Mouse (Mus musculus) forebrain, embryonic 15.5 days (tissue): Measurements from ENCODE around the gene Olfr1157. TPM values are rescaled to one million over a fixed set of nuclear protein-coding genes. Genes with fewer than 3 reads are reported as not detected.

ENCODE experiments used
- ATAC-seq: fragments of 200-750 bp; cut with Nextera tagmentation; replicated peaks from 2 replicates; pipeline ENCODE4 v1.8.0; 2017; ENCODE audit warnings: mild to moderate bottlenecking, moderate TSS enrichment, moderate library complexity
- H3K27ac ChIP-seq: fragments of 300-500 bp; sonication (generic); replicated peaks from 2 replicates; pipeline ENCODE4 v1.5.1; 2015; ENCODE audit warnings: mild to moderate bottlenecking, inconsistent platforms
- H3K27me3 ChIP-seq: fragments of 300-500 bp; sonication (generic); 2 replicates; pipeline ENCODE4 v1.6.1; 2015; ENCODE audit warnings: inconsistent platforms
- H3K36me3 ChIP-seq: fragments of 300-500 bp; sonication (generic); 2 replicates; pipeline ENCODE4 v1.6.1; 2015; ENCODE audit warnings: mild to moderate bottlenecking, inconsistent platforms
- H3K4me1 ChIP-seq: fragments of 300-500 bp; sonication (generic); 2 replicates; pipeline ENCODE4 v1.6.1; 2015; ENCODE audit warnings: inconsistent platforms
- H3K4me2 ChIP-seq: fragments of 300-500 bp; sonication (generic); replicated peaks from 2 replicates; pipeline ENCODE4 v1.6.1; 2015; ENCODE audit warnings: mild to moderate bottlenecking, inconsistent platforms
- H3K4me3 ChIP-seq: fragments of 300-500 bp; sonication (generic); 2 replicates; pipeline ENCODE4 v1.5.1; 2015; ENCODE audit warnings: mild to moderate bottlenecking, inconsistent platforms
- H3K9ac ChIP-seq: fragments of 300-500 bp; sonication (generic); replicated peaks from 2 replicates; pipeline ENCODE4 v1.6.1; 2015; ENCODE audit warnings: mild to moderate bottlenecking, inconsistent platforms
- H3K9me3 ChIP-seq: fragments of 300-500 bp; sonication (generic); 2 replicates; pipeline ENCODE4 v1.6.1; 2016; ENCODE audit warnings: inconsistent platforms
- WGBS: fragments of 180-500 bp; shearing (Covaris S2); methylation state at CpG from one replicate; pipeline ENCODE4 v1.1.7; 2015; ENCODE audit warnings: mixed read lengths; 5-methylcytosine and 5-hydroxymethylcytosine counted together
- polyA plus RNA-seq: library from polyadenylated mRNA; unstranded; fragments of >200 nt; fragmentation: Nextera tagmentation; extraction: Ambion mirVana; gene quantifications from 2 replicates; pipeline ENCODE4 v1.2.1, GENCODE M21; 2015

Gene Olfr1157
- not detected in 2 replicates for polyA plus RNA-seq

- WGBS = 98% methylated on average over 4 of the region's 4 CpGs
- no peaks in the 10 kb centered on the region for H3K4me1 ChIP-seq
These were observed at the start of gene Olfr1157 for GRCm38 (mm10) chr2:87968199-87968598. Gene Olfr1157, minus strand, starts transcription at chr2:87968299.

GRCm38 (mm10) chr2:88007515-88008318 is 39.6 kb upstream of the Olfr1157 start, which contains the start of gene Olfr1160:
Gene Olfr1160, minus strand, starts transcription at chr2:88008268.
- Histone ChIP-seq H3K9ac (no peak within 1 kb of the TSS), H3K36me3 (no peaks in the 10 kb centered on the region), H3K4me1 (no peaks in the 10 kb centered on the region), H3K27me3 (no peaks in the 10 kb centered on the region), H3K4me2 (no peak within 1 kb of the TSS), H3K9me3 (no peaks in the 10 kb centered on the region), H3K27ac (no peak within 1 kb of the TSS), H3K4me3 (no peak within 1 kb of the TSS)
- no peak for ATAC-seq

More at GRCm38 (mm10) chr2:87968199-87968598, at the start of gene Olfr1157:
- Histone ChIP-seq H3K4me2 (no peak within 1 kb of the TSS), H3K27me3 (no peaks in the 10 kb centered on the region), H3K9ac (no peak within 1 kb of the TSS), H3K36me3 (no peaks in the 10 kb centered on the region), H3K27ac (no peak within 1 kb of the TSS), H3K9me3 (no peaks in the 10 kb centered on the region), H3K4me3 (no peak within 1 kb of the TSS)
- no peak for ATAC-seq

- no peak for ATAC-seq
- no peaks in the 10 kb centered on the region for H3K9me3 ChIP-seq
These were observed 21.7 kb upstream of the Olfr1157 start, which contains the start of gene Olfr1158 for GRCm38 (mm10) chr2:87989813-87990212. Gene Olfr1158, plus strand, starts transcription at chr2:87990113.

GRCm38 (mm10) chr2:87974563-87974962 is 6.5 kb upstream of the Olfr1157 start, which contains the start of gene Olfr74:
Gene Olfr74, minus strand, starts transcription at chr2:87974663.
- no peak within 1 kb of the TSS for H3K4me3 ChIP-seq
- H3K27ac ChIP-seq = no peak within 1 kb of the TSS
- H3K36me3 ChIP-seq = no peaks in the 10 kb centered on the region
- H3K4me1 ChIP-seq = no peaks in the 10 kb centered on the region
- WGBS = 78% methylated on average over 3 of the region's 3 CpGs
- H3K9ac ChIP-seq = no peak within 1 kb of the TSS
- no peaks in the 10 kb centered on the region for H3K27me3 ChIP-seq
- H3K4me2 ChIP-seq = no peak within 1 kb of the TSS
- ATAC-seq = no peak
- H3K9me3 ChIP-seq = no peaks in the 10 kb centered on the region

More at GRCm38 (mm10) chr2:87989813-87990212, 21.7 kb upstream of the Olfr1157 start, which contains the start of gene Olfr1158:
- no peak within 1 kb of the TSS for H3K4me2 ChIP-seq
- no peak within 1 kb of the TSS for H3K27ac ChIP-seq
- no peak within 1 kb of the TSS for H3K4me3 ChIP-seq
- no peaks in the 10 kb centered on the region for H3K27me3 ChIP-seq
- H3K36me3 ChIP-seq = no peaks in the 10 kb centered on the region
- H3K4me1 ChIP-seq = no peaks in the 10 kb centered on the region
- H3K9ac ChIP-seq = no peak within 1 kb of the TSS

GRCm38 (mm10) chr2:87953000-87953399 is 15.1 kb downstream of the Olfr1157 start, which contains the start of gene Olfr1156:
Gene Olfr1156, minus strand, starts transcription at chr2:87953100.
- no peaks in the 10 kb centered on the region for H3K36me3 ChIP-seq
- no peak within 1 kb of the TSS for H3K9ac ChIP-seq
- no peaks in the 10 kb centered on the region for H3K4me1 ChIP-seq
- no peaks in the 10 kb centered on the region for H3K9me3 ChIP-seq
- no peaks in the 10 kb centered on the region for H3K27me3 ChIP-seq
- no peak within 1 kb of the TSS for H3K27ac ChIP-seq
- ATAC-seq = no peak
- no peak within 1 kb of the TSS for H3K4me3 ChIP-seq
- no peak within 1 kb of the TSS for H3K4me2 ChIP-seq

GRCm38 (mm10) chr2:87945037-87945436 is 23.1 kb downstream of the Olfr1157 start, which contains the start of gene Olfr1155:
Gene Olfr1155, minus strand, starts transcription at chr2:87945137.
- no peak for ATAC-seq
- Histone ChIP-seq H3K27me3 (no peaks in the 10 kb centered on the region), H3K36me3 (no peaks in the 10 kb centered on the region), H3K9me3 (no peaks in the 10 kb centered on the region), H3K4me1 (no peaks in the 10 kb centered on the region), H3K9ac (no peak within 1 kb of the TSS), H3K4me2 (no peak within 1 kb of the TSS), H3K4me3 (no peak within 1 kb of the TSS), H3K27ac (no peak within 1 kb of the TSS)
- WGBS = 90% methylated on average over 1 of the region's 1 CpGs

Other genes with a start within 250 kb of the Olfr1157 start
- not detected in 2 replicates for gene Olfr1138, start 228.3 kb downstream of the Olfr1157 start, polyA plus RNA-seq
- not detected in 2 replicates for gene Olfr1140, start 224.5 kb downstream of the Olfr1157 start, polyA plus RNA-seq
- not detected in 2 replicates for gene Olfr1141, start 214.3 kb downstream of the Olfr1157 start, polyA plus RNA-seq
- not detected in 2 replicates for gene Olfr152, start 188.8 kb downstream of the Olfr1157 start, polyA plus RNA-seq
- not detected in 2 replicates for gene Olfr1143, start 167.7 kb downstream of the Olfr1157 start, polyA plus RNA-seq
- not detected in 2 replicates for gene Olfr1145, start 158.5 kb downstream of the Olfr1157 start, polyA plus RNA-seq
- not detected in 2 replicates for gene Olfr1148, start 137.8 kb downstream of the Olfr1157 start, polyA plus RNA-seq
- gene Olfr1150-ps1, start 124.3 kb downstream of the Olfr1157 start, polyA plus RNA-seq = not detected in 2 replicates
- not detected in 2 replicates for gene Olfr1151, start 112.4 kb downstream of the Olfr1157 start, polyA plus RNA-seq
- not detected in 2 replicates for gene Olfr1152, start 101.8 kb downstream of the Olfr1157 start, polyA plus RNA-seq
- gene Olfr1153, start 73.3 kb downstream of the Olfr1157 start, polyA plus RNA-seq = not detected in 2 replicates
- gene Olfr1154, start 63.1 kb downstream of the Olfr1157 start, polyA plus RNA-seq = not detected in 2 replicates
- gene Olfr1155, start 23.2 kb downstream of the Olfr1157 start, polyA plus RNA-seq = not detected in 2 replicates
- gene Olfr1156, start 15.2 kb downstream of the Olfr1157 start, polyA plus RNA-seq = not detected in 2 replicates
- gene Olfr74, start 6.4 kb upstream of the Olfr1157 start, polyA plus RNA-seq = not detected in 2 replicates
- not detected in 2 replicates for gene Olfr1158, start 21.8 kb upstream of the Olfr1157 start, polyA plus RNA-seq
- gene Olfr1160, start 40.0 kb upstream of the Olfr1157 start, polyA plus RNA-seq = not detected in 2 replicates
- gene Olfr1161, start 54.5 kb upstream of the Olfr1157 start, polyA plus RNA-seq = not detected in 2 replicates
- not detected in 2 replicates for gene Olfr73, start 69.4 kb upstream of the Olfr1157 start, polyA plus RNA-seq
- gene Olfr1162, start 82.8 kb upstream of the Olfr1157 start, polyA plus RNA-seq = not detected in 2 replicates
- not detected in 2 replicates for gene Olfr1163, start 103.5 kb upstream of the Olfr1157 start, polyA plus RNA-seq
- gene Olfr1164, start 125.7 kb upstream of the Olfr1157 start, polyA plus RNA-seq = not detected in 2 replicates
- gene Olfr1166, start 160.0 kb upstream of the Olfr1157 start, polyA plus RNA-seq = not detected in 2 replicates
- gene Olfr1167, start 186.9 kb upstream of the Olfr1157 start, polyA plus RNA-seq = not detected in 2 replicates
- not detected in 2 replicates for gene Olfr1168, start 213.6 kb upstream of the Olfr1157 start, polyA plus RNA-seq